Mouse (Mus musculus): Measurements from ENCODE around the gene Nek9. TPM values are rescaled to one million over a fixed set of nuclear protein-coding genes. Genes with fewer than 3 reads are reported as not detected.

Gene Nek9
- polyA plus RNA-seq, 1 experiment from 2014 or later, result 10.2 TPM

GRCm38 (mm10) chr12:85290633-85291032 lies 48.5 kb downstream of the Nek9 start:
- H3K9ac ChIP-seq (ENCODE audit: low read depth, low read length), result no peak overlapping the region
- H3K4me1 ChIP-seq (replicated peaks; ENCODE audit: control insufficient read depth, insufficient read depth, low read length), result no peaks in the 10 kb centered on the region
- TF ChIP-seq CTCF (IDR thresholded peaks at IDR 0.05; ENCODE audit: low read depth), result no peak
- H3K36me3 ChIP-seq (ENCODE audit: control insufficient read depth, insufficient read depth), result no peaks in the 10 kb centered on the region
- no peak overlapping the region for H3K4me3 ChIP-seq (ENCODE audit: low read depth, low read length)
- no peak for ATAC-seq
- WGBS, result 79% methylated on average over 10 of the region's 10 CpGs
- H3K27ac ChIP-seq (ENCODE audit: low read depth, low read length), result no peak overlapping the region
- H3K9me3 ChIP-seq (ENCODE audit: control insufficient read depth), result no peaks in the 10 kb centered on the region
- peaks cover 11% of the 10 kb centered on the region for H3K27me3 ChIP-seq (replicated peaks; ENCODE audit: control insufficient read depth, insufficient read depth, low read length)
- H3K4me2 ChIP-seq (replicated peaks; ENCODE audit: low read depth), result peak overlapping the region; percentile 21

- no peak for ATAC-seq
- Histone ChIP-seq H3K27ac (ENCODE audit: low read depth, low read length) (peak overlapping the region; percentile 29; the same call in 1 of the 2 replicates), H3K4me2 (replicated peaks; ENCODE audit: low read depth) (peak overlapping the region; percentile 77), H3K9ac (ENCODE audit: low read depth, low read length) (no peak overlapping the region), H3K4me1 (replicated peaks; ENCODE audit: control insufficient read depth, insufficient read depth, low read length) (no peaks in the 10 kb centered on the region), H3K9me3 (ENCODE audit: control insufficient read depth) (no peaks in the 10 kb centered on the region), H3K4me3 (ENCODE audit: low read depth, low read length) (peak overlapping the region; percentile 50), H3K36me3 (ENCODE audit: control insufficient read depth, insufficient read depth) (no peaks in the 10 kb centered on the region), H3K27me3 (replicated peaks; ENCODE audit: control insufficient read depth, insufficient read depth, low read length) (peaks cover 11% of the 10 kb centered on the region)
- WGBS, result 52% methylated on average over 24 of the region's 24 CpGs
- TF ChIP-seq CTCF (IDR thresholded peaks at IDR 0.05; ENCODE audit: low read depth), result no peak
These were observed 49.8 kb downstream of the Nek9 start for GRCm38 (mm10) chr12:85289157-85290000.

- WGBS, result 3% methylated on average over 31 of the region's 31 CpGs
- no peaks in the 10 kb centered on the region for H3K4me1 ChIP-seq (replicated peaks; ENCODE audit: control insufficient read depth, insufficient read depth, low read length)
- H3K9me3 ChIP-seq (ENCODE audit: control insufficient read depth), result no peaks in the 10 kb centered on the region
- peak within 1 kb of the TSS; percentile 77 for H3K4me2 ChIP-seq (replicated peaks; ENCODE audit: low read depth)
- no peak for TF ChIP-seq CTCF (IDR thresholded peaks at IDR 0.05; ENCODE audit: low read depth)
- H3K9ac ChIP-seq (ENCODE audit: low read depth, low read length), result peak within 1 kb of the TSS; percentile 40; the same call in 1 of the 2 replicates
- peak; percentile 77 for ATAC-seq
- H3K27ac ChIP-seq (ENCODE audit: low read depth, low read length), result peak within 1 kb of the TSS; percentile 29; the same call in 1 of the 2 replicates
- peaks cover 11% of the 10 kb centered on the region for H3K27me3 ChIP-seq (replicated peaks; ENCODE audit: control insufficient read depth, insufficient read depth, low read length)
- no peaks in the 10 kb centered on the region for H3K36me3 ChIP-seq (ENCODE audit: control insufficient read depth, insufficient read depth)
- peak within 1 kb of the TSS; percentile 50 for H3K4me3 ChIP-seq (ENCODE audit: low read depth, low read length)
These were observed 50.5 kb downstream of the Nek9 start, which contains the start of gene Zc2hc1c for GRCm38 (mm10) chr12:85288486-85289156. Gene Zc2hc1c (plus strand): TSS chr12:85288591.

- Histone ChIP-seq H3K9me3 (ENCODE audit: control insufficient read depth) (no peaks in the 10 kb centered on the region), H3K36me3 (ENCODE audit: control insufficient read depth, insufficient read depth) (no peaks in the 10 kb centered on the region), H3K4me2 (replicated peaks; ENCODE audit: low read depth) (peak within 1 kb of the TSS; percentile 77), H3K27me3 (replicated peaks; ENCODE audit: control insufficient read depth, insufficient read depth, low read length) (peaks cover 11% of the 10 kb centered on the region), H3K27ac (ENCODE audit: low read depth, low read length) (peak within 1 kb of the TSS; percentile 29; the same call in 1 of the 2 replicates), H3K9ac (ENCODE audit: low read depth, low read length) (peak within 1 kb of the TSS; percentile 40; the same call in 1 of the 2 replicates), H3K4me1 (replicated peaks; ENCODE audit: control insufficient read depth, insufficient read depth, low read length) (no peaks in the 10 kb centered on the region), H3K4me3 (ENCODE audit: low read depth, low read length) (peak within 1 kb of the TSS; percentile 50)
- no peak for TF ChIP-seq CTCF (IDR thresholded peaks at IDR 0.05; ENCODE audit: low read depth)
- WGBS, result 9% methylated on average over 21 of the region's 21 CpGs
- ATAC-seq, result peak; percentile 48
These were observed 51.2 kb downstream of the Nek9 start, which contains the start of gene Acyp1 for GRCm38 (mm10) chr12:85287809-85288485. Gene Acyp1 (minus strand): TSS chr12:85288438.

GRCm38 (mm10) chr12:85286941-85287340 lies 52.2 kb downstream of the Nek9 start:
- WGBS, result 68% methylated on average over 2 of the region's 5 CpGs
- H3K27me3 ChIP-seq (replicated peaks; ENCODE audit: control insufficient read depth, insufficient read depth, low read length), result peaks cover 11% of the 10 kb centered on the region
- no peaks in the 10 kb centered on the region for H3K9me3 ChIP-seq (ENCODE audit: control insufficient read depth)
- H3K9ac ChIP-seq (ENCODE audit: low read depth, low read length), result no peak overlapping the region
- no peak overlapping the region for H3K4me3 ChIP-seq (ENCODE audit: low read depth, low read length)
- H3K36me3 ChIP-seq (ENCODE audit: control insufficient read depth, insufficient read depth), result no peaks in the 10 kb centered on the region
- no peak for ATAC-seq
- no peak overlapping the region for H3K27ac ChIP-seq (ENCODE audit: low read depth, low read length)
- no peaks in the 10 kb centered on the region for H3K4me1 ChIP-seq (replicated peaks; ENCODE audit: control insufficient read depth, insufficient read depth, low read length)
- peak; percentile 71 for TF ChIP-seq CTCF (IDR thresholded peaks at IDR 0.05; ENCODE audit: low read depth)
- no peak overlapping the region for H3K4me2 ChIP-seq (replicated peaks; ENCODE audit: low read depth)

- 86% methylated on average over 4 of the region's 4 CpGs for WGBS
- Histone ChIP-seq H3K4me1 (replicated peaks; ENCODE audit: control insufficient read depth, insufficient read depth, low read length) (no peaks in the 10 kb centered on the region), H3K4me3 (ENCODE audit: low read depth, low read length) (no peak overlapping the region), H3K27ac (ENCODE audit: low read depth, low read length) (no peak overlapping the region), H3K9ac (ENCODE audit: low read depth, low read length) (no peak overlapping the region), H3K4me2 (replicated peaks; ENCODE audit: low read depth) (no peak overlapping the region), H3K27me3 (replicated peaks; ENCODE audit: control insufficient read depth, insufficient read depth, low read length) (peaks cover 11% of the 10 kb centered on the region), H3K36me3 (ENCODE audit: control insufficient read depth, insufficient read depth) (no peaks in the 10 kb centered on the region), H3K9me3 (ENCODE audit: control insufficient read depth) (no peaks in the 10 kb centered on the region)
- TF ChIP-seq CTCF (IDR thresholded peaks at IDR 0.05; ENCODE audit: low read depth), result no peak
- no peak for ATAC-seq
These were observed 54.2 kb downstream of the Nek9 start for GRCm38 (mm10) chr12:85284996-85285395.

All from intestine, postnatal 0 days (tissue).